Mouse (Mus musculus) 3T3-L1 (cell line): ENCODE data around the gene Cldn2.
"Not testable (repeated sequence)": the region's sequence is repeated elsewhere in the genome, so short reads cannot be mapped to it uniquely, and the experiment has no call there.

Experiments
- DNase-seq: peaks from one replicate; pipeline ENCODE4 v3.0.0-alpha.2; 2015; ENCODE audit warnings: low read depth, low spot score

Cldn2 gene

DNA sequence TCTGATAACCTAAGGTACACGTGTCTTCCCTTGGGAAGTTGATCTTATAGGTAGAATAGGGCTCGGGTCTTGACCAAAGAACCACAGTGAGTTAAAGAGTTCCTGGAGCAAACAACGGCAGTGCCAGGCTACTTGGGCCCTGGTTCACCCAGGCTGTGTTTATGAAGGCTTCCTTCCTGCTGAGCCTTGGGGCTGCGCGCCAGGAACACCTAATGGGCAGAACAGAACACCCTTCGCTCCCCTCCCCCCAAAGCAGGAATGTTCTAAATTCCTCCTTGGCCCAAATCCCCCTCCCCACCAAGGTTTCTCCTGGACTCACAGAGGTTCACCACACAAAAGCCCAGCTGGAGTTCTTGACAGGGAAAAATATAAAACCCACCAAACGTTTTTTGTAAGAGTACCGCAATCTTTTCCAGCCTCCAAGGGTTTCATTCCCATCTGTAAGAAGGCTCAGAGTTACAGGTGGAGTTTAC, at the start of gene Cldn2:
Gene Cldn2 (plus strand): TSS at position 423 of the 473 bp plus-strand sequence.
- no peak for DNase-seq

DNA sequence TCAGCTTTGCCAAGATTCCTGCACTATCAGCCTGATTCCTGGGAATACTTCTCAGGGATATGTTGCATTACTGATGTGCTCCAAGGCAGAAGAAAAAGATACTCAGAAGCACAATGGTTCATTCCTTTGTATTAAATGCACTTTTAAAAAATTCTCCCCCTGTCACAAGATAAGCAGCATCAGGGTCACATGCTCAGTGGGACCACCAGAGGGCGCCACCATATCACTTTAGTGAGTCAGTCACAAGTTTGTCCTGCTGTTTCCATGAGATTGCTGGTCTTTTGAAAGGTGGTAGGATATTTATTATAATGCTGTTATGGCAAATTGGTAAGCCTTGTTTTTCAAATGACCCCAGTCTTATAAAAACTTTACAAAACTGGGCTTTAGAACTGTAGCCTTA, 48.8 kb upstream of the Cldn2 start:
- DNase-seq, result peak; percentile 62

DNA sequence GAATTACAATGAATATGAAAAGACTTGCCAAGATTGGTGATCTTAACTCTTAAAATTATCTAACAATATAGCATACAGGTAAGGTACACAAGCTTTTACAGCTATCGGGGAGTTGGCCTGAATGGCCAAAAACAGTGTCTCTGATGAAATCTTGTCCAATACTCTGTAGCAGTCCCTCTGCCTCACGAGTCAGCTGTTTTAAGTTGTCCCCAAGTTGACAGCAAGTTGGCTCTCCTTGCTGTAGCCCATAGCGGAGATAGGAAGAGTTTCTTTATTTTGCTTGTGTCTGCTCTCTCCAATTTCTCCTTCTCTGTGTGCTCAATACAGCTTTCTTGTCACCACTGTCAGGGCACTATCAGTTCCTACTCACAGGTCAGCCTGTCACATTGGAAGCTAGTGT, 42.0 kb upstream of the Cldn2 start:
- DNase-seq, result not testable (repeated sequence)

DNA sequence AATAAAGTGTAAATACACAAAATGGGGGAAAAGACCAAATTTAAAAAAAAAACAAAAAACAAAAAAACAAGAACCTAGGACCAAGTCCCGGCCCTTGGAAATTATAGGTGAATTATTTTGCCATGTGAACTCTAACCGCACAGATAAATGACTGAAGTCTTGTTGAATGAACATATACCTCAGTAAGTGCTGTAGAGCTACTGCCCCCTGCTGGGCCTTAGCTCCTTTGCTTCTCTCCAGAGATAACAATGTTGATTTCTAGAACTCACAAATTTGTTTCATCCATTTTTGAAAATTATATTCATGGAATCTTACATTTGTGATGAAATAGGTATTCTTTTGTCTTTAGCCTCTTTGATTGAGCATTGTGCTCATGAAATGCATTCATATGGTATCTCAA, 38.1 kb upstream of the Cldn2 start:
- DNase-seq, result peak; percentile 70

DNA sequence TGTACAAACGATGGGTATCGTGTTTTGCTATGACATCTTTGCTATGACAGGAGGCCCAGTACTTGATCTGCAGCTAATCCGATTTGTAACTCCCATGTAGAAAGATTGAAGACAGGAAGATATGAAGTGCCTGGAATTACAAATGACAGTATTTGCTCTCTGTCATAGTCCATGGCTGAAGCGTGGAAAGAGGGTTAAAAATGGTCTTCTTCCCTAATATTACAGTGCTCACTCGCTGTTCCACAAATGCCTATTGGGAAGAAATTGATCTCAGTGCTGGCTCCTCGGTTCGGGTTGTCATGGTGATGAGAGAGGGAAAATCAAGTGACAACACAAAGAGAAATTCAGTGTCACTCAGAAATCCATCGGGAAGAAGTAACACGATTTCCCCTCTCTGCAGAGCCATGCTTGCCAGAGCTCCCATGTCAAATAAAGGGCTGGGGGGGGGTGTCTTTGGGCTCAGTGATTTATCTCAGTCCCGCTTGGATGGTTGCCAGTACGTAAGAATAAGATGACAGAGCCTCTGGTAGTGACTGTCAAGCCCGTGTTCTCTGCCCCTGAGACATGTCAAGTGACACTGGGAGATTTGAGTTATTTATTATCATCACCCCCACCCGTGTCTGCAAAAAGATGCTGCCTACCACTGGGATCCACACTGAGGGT, 30.5 kb upstream of the Cldn2 start:
- no peak for DNase-seq

DNA sequence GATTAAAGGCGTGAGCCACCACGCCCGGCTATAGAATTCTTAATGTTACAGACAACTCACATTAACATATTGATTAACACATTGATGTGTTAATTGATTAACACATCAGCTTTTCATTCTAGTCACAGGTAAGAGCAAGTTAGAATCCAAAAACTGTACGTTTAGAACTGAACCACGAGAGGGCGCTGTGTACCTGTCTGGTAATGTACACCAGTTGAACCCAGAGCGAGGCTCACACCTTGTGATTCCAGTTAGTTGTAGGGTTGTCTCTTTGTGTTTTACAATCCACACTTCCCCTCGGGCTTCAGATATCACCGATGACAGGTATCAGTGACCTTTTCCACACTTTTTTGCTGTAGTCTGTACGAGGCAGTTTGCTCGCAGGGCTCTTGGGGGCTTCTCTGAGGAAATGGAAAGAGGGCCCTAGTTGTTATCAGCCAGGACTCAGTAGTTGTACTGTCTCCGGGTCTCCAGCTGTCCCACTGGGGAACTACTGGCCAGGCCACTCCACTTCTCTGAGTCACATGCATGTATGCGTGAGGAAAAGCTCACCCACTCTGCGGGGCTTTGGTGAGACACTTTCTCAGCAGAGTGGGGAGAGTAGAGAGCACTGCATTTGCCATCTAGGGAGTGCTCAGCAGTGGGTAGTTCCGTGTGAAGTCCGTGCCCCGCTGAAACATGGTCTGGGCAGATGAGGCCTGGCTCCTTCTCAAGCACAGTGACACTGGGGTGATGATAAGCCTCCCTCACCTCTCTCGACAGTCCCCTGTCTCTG, 26.1 kb upstream of the Cldn2 start:
- DNase-seq, result peak; percentile 80

DNA sequence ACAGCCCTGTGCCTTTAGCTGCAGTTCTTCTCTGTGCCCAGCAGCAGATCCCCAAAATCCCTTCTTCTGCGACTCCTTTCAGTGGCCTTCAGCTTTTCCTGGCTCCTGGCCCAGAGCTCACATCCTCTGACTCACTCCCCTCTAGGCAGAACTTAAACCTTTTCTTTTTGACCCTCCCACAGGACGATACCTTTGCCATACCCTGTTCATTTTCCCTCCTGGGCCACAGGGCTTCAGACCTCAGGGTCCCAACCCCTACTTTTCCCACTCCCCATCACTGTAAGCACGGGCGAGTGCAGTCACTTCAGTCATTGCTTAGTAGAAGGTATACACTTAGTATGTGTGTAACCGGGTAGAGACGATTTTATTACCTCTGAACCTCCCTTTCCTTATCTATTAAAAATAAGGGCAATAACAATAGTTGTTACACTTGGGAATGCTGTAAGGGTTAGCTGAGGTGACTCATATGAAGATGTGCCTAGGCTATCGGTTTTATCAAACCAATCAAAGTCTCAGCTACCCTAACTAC, 25.5 kb upstream of the Cldn2 start:
- peak; percentile 87 for DNase-seq

DNA sequence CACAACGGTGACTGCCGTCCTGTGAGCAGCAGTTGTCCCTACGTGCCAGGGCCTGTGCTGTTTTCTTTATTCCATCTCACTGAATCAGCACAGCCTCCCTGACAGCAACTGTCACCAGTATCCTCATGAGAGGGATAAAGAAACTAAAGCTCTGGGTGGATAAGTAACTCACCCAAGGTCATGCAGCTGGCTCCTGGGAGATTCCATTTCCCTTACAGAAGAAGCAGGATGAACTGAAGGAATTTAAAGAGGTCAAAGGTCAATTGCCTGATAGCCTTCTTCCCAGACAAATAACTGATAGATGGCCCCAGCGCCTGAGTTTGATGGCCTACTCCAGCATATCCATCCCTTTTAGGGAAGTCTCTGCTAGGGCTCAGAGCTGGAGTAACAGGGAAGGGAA, 23.3 kb upstream of the Cldn2 start:
- DNase-seq, result no peak

DNA sequence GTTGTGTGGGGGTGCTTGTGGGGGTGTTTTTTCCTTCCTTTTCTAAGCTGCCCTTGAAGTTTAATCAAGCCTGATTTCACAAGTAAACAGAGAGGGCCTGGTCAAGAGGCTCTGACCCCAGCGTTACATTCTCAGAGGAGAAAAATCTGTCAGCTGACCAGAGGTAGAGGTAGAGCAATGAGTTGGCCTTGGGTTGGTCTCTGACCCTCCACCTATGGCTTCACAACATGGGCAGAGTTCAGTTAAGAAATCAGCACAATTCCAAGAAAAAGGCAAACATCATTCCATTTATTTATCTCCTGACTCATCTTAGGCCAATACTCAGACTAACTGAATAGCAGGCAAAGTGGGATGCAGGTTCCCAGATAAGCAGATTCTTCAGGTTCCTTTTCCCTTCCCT, 21.7 kb upstream of the Cldn2 start:
- no peak for DNase-seq

DNA sequence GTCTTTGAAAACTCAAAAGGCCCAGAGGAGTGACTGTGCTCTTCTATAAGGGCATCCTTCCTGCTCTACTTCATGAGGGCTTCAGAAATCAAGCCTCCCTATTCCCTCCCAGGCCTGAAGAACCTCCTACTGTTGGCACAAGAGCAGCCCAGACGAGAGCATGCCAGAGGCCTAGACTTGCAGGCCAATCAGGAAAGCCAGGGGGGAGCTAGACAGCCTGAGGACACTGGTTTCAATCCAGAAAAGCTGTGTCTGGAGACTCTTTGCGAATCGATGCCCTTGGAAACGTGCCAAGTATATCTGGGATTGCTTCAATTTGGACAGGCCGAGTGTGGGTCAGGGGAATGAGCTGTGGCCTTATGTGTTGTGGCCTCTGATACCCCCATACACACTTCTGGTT, 21.2 kb upstream of the Cldn2 start:
- peak; percentile 6 for DNase-seq

DNA sequence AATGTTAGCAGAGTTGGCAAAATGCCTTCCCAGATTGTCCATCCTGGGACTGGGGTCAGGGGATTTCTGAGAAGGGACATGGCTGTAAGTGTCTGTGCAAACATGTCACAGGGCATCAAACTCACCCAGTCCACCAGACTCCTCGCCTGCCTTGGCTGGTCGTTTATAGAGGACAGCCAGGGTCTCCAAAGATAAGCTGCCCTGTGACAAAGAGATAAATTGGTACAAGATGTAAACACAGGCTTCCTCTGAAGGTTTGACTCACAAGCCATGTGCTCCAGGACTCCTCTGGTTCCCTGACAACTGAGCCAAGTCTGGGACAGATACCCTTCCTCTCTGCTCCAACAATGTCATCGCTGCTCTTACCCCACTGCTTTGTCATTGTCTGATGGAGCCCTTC, 19.6 kb upstream of the Cldn2 start:
- no peak for DNase-seq

DNA sequence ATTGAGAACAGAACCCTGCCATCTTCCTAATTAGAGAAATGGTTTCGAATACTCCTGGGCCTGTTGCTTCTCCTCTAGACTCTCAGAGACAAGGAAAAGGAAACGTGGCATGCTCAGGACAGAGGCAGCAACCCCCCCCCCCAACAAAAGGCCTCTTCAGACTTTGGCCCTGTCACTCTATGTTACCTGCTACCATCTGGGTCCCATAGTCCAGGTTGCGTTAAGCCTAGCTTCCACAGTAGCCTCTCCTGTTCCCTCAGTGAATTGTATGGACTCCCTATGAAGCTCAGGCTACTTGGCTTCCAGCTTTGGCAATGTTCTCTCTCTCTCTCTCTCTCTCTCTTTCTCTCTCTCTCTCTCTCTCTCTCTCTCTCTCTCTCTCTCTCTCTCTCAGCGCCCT, 19.1 kb upstream of the Cldn2 start:
- DNase-seq, result no peak

DNA sequence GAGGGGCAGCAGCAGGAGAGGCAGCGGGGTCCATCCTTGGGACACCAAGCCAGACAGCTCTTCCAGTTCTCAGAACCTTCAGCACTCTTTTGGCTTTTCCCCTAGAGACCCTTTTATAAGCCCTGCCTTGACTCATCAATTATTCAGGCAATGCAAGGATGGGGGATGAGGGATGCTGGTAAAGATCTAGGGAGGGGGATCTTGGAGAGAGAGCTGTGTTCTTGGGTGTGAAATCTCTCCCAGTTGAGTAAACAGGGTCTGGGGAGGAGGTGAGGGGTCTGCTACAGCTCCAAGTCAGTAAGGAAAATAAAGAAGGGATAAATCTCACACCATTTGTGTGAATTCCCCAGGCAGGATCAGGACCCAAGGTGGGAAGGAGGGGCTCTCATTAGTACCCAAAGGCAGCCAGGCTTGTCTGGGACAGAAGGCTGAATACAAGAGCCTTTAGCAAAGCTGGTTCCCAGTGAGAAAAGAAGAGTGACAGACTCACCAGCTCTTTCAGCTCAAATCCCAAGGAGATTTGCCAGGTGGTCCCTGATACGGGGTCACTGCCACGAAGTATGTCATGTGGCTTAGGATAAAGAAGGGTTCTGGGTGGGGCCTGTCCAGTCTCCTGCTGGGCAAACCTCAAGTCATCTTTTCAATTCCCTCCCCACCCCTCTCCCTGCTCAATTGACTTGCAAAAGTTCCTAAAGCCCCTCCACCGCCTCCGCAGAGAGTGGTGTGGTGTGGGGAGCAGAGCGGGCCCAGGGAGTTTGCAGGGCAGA, 18.2 kb upstream of the Cldn2 start, which contains the start of gene Ripply1:
Gene Ripply1 (minus strand): TSS at position 76 of the 767 bp plus-strand sequence.
- no peak for DNase-seq

DNA sequence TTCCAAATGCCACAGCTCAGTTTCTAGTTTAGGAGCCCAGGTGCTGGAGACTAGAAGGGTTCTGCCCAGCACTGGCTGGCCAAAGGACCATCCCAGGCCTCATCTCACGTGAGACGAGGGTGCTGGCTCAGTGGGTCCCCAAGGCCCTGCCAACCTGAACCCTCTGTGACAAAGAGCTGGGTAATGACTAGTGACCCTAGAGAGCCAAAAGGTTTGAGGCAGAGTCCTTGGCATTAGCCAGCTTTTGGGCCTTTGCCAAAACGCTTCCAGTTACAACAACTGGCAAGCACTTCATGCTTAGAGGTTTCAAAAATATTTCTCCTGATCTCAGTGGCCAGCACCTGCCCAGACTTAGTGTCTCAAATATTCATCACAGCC, 17.6 kb upstream of the Cldn2 start:
- DNase-seq, result peak; percentile 62

DNA sequence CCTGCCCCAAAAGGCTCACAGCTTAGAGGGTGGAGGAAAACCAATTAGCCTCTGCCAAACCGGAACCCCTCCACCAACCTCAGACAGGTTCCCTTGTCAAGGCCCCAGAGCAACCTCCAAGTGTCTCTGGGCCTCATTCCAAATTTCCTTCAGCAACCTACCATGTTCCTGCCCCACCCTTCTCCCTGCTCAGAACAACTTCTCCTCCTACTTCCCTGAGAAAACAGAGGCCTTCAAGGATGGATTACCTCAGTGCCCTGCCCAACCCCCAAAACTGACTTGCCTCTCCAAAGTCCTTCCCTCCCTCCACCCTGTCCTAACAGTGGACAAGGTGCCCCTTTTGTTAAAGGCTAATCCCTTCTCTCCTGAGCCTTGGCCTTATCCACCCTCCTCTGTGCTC, 14.9 kb upstream of the Cldn2 start:
- peak; percentile 14 for DNase-seq

DNA sequence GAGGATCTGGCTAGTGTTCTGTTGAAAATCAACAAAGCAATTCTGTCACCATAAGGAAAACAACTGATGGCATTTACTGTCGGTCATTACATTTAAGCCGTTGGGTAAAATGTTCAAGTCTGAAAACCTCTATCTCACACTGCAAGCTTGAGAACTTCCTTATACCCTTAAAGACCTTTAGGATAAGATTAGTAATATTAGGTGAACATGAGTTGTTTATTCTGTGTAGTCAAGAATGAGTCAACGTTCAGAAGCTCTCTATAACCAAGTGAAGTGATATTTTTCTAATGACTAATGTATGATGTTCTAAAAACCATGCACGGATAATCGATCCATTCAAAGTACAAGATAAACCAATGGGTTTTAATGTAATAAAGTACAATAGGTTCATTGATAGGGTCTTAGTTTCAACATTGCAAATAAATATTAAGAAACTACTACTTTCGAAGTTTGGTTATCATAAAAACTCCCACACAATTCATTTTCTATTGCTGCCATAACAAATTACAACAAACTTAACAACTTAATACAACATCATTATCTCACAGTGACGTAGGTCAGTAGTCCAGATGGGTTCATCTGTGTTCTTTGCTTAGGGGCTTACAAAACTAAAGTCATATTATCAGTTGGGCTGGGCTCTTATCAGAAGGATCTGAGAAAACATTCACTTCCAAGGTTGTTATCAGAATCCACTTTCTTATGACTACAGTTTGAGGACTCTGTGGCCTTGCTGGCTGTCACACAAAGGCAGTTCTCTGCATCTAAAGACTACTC, 6.4 kb upstream of the Cldn2 start:
- DNase-seq, result no peak

DNA sequence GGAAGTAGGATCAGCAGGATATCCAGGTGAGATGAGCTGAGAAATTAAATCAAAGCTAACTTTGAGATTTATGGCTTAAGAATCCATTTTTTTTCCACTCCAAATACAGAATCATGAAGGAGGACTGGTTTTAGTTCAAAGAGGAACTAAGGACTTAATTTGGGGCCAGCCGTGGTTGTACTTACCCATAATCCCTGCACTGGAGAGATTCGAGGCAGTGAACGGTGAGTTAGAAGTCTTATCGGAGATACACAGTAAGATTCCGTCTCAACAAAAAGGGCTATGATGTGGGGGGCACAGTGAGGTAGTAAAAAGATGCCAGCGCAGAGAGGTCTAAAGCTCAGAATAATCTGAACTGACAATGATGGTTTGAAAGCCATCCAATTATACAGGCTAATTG, 4.6 kb upstream of the Cldn2 start:
- DNase-seq, result no peak

DNA sequence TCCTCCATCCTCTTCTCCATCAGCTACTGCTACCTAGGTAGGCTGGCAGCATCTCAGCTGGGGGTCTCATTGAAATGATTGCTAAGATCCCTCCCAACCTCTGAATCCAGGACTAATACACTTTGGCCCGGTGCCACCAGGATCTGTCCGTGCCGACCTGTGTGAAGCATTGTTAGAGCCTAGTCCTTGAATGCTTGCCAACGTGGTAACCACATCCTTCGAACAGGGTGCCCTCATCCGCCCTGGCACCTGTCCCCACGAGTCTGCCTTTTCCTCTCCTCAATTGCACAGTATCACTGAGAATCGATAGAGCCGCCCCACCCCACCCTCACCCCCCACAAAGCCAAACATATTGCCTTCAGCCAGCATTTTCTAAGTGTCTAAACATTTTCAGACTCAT, 2.8 kb upstream of the Cldn2 start:
- no peak for DNase-seq

DNA sequence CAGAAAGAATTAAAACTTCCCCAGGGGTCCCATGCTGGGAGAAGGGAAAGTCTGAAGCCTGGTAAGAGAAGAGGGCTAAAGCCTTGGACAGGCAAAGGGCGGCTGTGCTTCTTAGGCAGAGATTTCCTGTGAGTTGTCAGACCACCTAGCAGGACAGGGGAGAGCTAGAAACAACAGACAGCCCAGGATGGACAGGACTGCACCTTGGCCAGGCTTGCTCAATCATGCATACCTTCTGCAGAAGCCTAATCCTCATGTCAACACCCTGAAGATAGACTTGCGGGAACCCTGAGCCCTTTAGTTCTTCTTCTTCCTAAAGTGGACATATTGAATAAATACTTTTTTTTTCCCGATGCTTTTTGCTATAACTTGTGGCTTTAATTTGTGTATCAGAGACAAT, 675 bp upstream of the Cldn2 start:
- no peak for DNase-seq

DNA sequence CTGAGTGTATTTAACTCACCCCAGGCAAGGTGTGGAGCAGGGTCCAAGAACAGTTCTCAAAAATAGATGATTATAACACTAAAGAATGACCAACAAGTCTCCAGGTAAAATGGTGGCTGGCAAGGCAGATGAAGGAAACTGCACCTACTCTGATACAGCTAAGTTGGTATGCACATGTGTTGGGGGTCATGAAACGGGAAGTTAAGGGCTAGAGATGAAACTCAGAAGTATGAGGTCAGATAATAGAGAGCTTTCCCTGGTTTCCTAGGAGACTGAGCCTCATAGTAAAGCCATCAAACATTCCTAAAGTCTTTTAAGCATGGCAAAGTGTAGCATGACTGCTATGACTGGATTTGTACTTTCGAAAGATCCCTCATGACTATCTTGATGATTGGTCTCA, 2.4 kb downstream of the Cldn2 start:
- DNase-seq, result no peak

DNA sequence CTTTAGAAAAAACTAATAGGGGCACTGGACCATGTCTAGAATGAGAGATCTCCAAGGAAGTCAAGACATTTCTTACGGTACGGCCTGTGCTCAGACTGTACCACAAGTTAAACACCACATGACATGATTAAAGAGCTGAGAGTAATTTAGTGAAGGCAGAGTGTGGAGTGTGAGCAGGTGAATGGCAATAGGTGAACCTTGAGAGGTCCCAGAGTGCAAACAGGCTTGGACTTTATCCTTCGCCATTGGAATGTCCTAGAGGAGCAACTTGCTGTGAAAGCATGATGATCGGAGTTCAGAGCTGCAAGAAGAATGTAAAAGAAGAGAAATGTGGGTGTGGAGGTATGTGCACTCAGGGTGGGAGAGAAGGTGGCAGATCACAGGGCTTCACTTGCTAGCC, 5.3 kb downstream of the Cldn2 start:
- no peak for DNase-seq
